Mouse (Mus musculus) heart, postnatal 0 days (tissue): ENCODE results near the gene Chic1.

Experiments used
- CTCF ChIP-seq: IDR thresholded peaks from 2 replicates; pipeline ENCODE4 v1.5.1; 2016; ENCODE audit warnings: antibody characterized with exemption, control low read depth, low read depth
- EP300 ChIP-seq: IDR thresholded peaks from 2 replicates; pipeline ENCODE4 v1.6.1; 2016; ENCODE audit warnings: antibody characterized with exemption, low read depth

DNA sequence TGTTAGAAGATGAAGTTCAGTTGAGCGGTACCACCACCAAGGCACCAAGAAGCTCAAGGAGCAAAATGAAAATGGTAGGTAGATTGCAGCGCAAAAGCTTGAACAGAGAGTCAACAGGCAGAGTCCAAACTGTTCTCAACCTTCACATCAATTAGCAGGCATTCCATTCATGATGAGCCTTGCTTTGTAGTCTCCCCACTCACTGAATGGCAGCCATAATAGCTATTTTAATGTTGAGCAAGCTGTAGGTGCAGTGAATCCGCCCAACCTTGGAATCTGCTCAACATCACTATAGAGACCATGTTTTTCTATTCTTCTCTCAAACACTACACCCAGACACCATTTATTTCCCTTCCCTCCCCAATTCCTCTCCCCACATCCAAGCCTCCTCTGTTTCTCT, 44.6 kb upstream of the Chic1 start:
- TF ChIP-seq CTCF, result no peak
- TF ChIP-seq EP300, result no peak
